Mouse (Mus musculus) kidney, adult 9 months (tissue): ENCODE measurements around the gene Plscr3.

Experiments used
- DNase-seq: peaks from one replicate; pipeline ENCODE4 v3.0.0; 2022

Plscr3 gene

DNA sequence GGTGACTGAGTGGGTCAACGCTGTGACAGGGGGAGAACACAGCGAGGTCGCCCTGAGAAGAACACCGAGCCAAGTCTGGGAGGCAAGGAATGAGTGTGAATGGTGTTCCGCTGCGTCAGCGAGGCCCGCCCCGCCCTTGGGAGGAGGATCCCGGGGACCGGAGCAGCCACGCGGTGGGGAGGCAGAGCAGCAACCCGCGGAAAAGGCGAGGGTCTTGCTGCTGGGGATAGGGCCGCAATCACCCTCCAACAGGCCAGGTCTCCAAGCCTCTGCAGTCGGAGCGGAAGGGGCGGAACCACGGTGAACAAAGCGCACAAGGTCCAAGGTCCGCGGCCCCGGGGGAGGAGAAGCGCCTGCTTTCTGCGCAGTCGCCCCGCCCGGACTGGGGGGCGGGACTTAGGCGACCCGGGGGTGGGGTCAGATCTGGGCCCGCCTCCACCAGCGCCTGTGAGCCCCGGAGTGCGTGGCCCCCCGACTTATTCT lies at the start of gene Plscr3:
Gene Plscr3 (plus strand): TSS at position 179 of the 483 bp plus-strand sequence.
- peak; percentile 96 for DNase-seq

DNA sequence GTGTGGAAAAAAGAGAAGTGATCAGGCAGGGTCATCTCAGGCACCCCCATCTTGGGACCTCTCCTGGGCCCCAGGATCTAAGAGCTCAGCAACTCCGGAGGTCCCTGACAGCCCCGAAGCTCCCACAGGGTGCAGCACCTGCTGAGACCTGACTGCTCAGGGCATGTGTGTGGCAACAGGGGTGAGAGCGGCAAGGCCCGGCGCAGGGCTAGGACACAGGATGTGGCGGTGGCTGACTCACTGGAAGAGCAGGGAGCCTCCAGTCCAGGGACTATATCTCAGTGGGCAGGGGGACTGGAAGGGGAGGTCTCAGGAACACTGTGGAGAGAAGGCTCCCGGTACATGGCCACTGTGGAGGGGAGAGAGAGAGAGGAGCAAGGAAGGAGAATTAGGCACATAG lies 48.3 kb upstream of the Plscr3 start:
- DNase-seq, result no peak

GRCm38 (mm10) chr11:69799394-69800137 lies 46.6 kb upstream of the Plscr3 start:
- DNase-seq, result no peak

- no peak for DNase-seq
These were observed 46.1 kb upstream of the Plscr3 start for GRCm38 (mm10) chr11:69800138-69800391.

- peak; percentile 41 for DNase-seq
These were observed 45.6 kb upstream of the Plscr3 start for GRCm38 (mm10) chr11:69800392-69801197.

GRCm38 (mm10) chr11:69801379-69801977 lies 44.7 kb upstream of the Plscr3 start, which contains the start of gene Fgf11:
Fgf11 (minus strand) TSS chr11:69801857.
- no peak for DNase-seq

GRCm38 (mm10) chr11:69802648-69803105 lies 43.5 kb upstream of the Plscr3 start:
- peak; percentile 72 for DNase-seq

DNA sequence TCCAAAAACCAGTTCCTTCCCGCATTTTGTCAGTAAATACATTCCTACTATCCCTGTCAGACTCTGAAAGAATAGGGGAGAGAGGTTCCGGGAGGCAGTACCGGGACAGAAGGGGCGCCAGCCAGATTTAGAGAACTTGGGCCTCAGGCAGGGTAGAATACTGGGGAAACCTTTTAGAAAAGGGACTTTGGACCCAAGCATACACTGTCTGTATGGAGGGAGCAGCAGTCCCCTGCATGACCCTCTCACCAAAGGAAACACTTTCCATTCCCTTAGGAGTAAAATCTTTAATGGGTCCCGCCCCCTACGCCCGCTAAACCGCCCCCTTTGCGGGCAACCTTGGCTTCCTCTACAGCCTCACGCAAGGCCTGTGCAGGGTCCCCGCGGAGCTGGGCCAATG lies 42.8 kb upstream of the Plscr3 start:
- no peak for DNase-seq

GRCm38 (mm10) chr11:69803786-69804651 lies 42.2 kb upstream of the Plscr3 start:
- DNase-seq, result peak; percentile 85

DNA sequence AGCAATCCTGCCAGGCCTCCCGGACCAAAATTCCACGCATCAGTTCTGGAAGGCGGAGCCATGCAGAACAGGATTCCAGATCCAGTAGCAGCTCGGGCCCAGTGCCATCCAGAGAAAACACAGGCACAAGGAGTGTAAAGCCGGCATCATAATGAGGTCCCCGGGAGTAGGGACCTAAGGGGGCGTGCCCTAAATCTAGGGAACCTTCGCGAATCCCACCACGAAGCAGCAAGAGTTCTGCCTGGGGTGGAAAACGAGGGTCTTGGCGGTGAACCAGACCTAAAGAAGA lies 41.6 kb upstream of the Plscr3 start:
- peak; percentile 56 for DNase-seq

GRCm38 (mm10) chr11:69804972-69805909 lies 40.9 kb upstream of the Plscr3 start, which contains the start of gene Tmem102:
Tmem102 (minus strand) TSS chr11:69805624.
- peak; percentile 93 for DNase-seq

DNA sequence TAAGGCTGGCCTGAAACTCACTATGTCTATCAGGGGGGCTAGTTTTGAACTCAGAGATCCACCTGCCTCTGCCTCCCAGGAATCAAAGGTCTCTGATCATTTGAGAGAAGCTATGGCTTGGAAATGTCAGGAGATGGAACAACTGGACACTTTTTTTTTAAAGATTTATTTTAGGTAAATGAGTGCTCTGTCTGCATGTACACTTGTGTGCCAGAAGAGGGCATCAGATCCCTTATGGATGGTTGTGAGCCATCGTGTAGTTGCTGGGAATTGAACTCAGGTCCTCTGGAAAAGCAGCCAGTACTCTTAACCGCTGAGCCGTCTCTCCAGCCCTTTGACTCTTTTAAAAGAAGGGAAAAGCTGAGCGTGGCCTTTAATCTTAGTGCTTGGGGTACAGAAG lies 39.8 kb upstream of the Plscr3 start:
- DNase-seq, result no peak

GRCm38 (mm10) chr11:69807641-69808040 lies 38.5 kb upstream of the Plscr3 start:
- DNase-seq, result no peak

DNA sequence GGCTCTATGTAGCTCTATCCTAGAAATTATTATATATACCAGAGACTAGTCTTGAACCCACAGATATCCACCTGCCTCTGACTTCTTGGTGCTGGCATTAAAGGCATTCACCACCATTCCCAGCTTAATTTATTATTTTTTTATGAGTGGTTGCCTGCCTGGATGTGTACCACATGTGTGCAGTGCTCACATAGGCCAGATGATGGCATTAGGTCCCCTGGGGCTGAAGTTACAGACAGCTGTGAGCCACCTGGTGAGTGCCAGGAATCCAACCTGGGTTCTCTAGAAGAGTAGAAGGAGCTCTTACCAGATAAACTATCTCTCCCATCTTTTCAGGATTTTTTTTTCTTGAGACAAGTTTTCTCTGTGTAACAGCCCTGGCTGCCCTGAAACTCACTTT lies 35.9 kb upstream of the Plscr3 start:
- DNase-seq, result no peak

DNA sequence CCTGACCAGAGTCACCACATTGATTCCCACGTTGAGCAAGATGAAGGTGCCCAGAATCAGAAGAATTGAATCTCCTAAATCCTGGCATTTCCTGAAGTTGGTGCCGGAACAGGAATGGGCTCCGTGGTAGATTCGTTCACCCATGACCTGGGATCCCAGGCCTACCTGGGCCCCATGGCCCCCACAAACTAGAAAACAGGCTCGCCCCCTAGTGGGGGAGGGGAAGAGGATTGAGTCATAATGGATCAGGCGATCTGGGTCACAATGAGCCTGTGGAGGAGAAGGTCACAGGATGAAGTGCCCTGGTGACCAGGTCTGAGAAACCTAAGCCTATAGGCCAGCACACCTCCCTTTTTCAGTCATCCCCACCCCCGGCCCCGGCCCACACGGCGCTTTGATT lies 31.0 kb upstream of the Plscr3 start, which contains the start of gene Gm39566:
Gene Gm39566 (minus strand): TSS at position 144 of the 400 bp plus-strand sequence.
- no peak for DNase-seq

GRCm38 (mm10) chr11:69816520-69816919 lies 29.7 kb upstream of the Plscr3 start:
- no peak for DNase-seq

GRCm38 (mm10) chr11:69818365-69818764 lies 27.8 kb upstream of the Plscr3 start, which contains the start of gene Spem2:
Spem2 (minus strand) TSS chr11:69818465.
- no peak for DNase-seq

DNA sequence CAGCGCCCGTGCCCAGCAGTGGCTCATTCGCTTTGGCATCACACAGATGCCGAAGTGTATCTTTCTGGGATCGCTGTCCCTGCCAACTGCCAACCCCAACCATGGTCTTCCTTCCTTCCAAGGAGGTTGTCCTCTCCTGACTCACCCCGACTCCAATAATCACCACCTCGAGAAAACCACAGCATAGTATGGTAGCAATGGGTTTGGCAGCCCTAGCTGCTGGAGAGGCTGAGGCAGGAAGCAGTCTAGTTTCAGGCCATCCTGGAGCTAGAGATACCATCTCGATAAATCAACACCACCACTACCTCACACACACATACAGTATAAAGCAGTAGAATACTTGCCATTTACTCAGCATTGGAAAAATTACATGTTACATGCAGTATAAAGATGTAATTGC lies 27.3 kb upstream of the Plscr3 start:
- no peak for DNase-seq

- no peak for DNase-seq
These were observed 24.1 kb upstream of the Plscr3 start, which contains the start of gene Spem1 for GRCm38 (mm10) chr11:69822080-69822479. Spem1 (minus strand) TSS chr11:69822180.

- DNase-seq, result no peak
These were observed 22.7 kb upstream of the Plscr3 start for GRCm38 (mm10) chr11:69823456-69823855.

DNA sequence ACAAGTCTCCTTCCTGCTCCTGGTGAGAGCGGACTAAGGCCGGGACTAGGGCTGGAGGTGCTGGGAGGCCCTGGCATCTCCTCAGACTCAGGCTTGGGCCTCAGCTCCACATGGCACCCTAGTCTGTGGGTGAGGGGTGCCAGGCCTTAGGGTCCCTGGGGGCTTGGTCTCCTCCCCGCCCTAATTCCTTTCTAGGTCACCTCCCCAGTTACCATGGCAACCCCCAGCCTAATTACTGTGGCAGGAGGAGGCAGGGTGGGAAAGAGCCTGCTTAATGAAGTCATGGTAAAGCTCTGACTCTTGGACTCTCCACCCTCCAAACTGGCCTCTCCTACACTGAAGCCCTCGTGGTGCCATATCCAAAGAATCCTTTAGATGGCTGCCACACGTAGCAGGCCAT lies 17.3 kb upstream of the Plscr3 start:
- DNase-seq, result no peak
